Mouse (Mus musculus) MEL-GATA-1-ER (cell line): Measurements from ENCODE around the gene Ldlrap1.

ENCODE experiments used
- DNase-seq: peaks from one replicate; pipeline ENCODE4 v3.0.0-alpha.2; 2012; ENCODE audit warnings: low read depth; ENCODE audit errors: extremely low read depth

Gene Ldlrap1

GRCm38 (mm10) chr4:134719489-134719888, 48.3 kb downstream of the Ldlrap1 start:
- peak; percentile 44 for DNase-seq

- DNase-seq, result peak; percentile 60
These were observed 53.9 kb downstream of the Ldlrap1 start for GRCm38 (mm10) chr4:134713937-134714336.

GRCm38 (mm10) chr4:134705311-134705710, 62.5 kb downstream of the Ldlrap1 start:
- DNase-seq, result no peak

- no peak for DNase-seq
These were observed 63.2 kb downstream of the Ldlrap1 start for GRCm38 (mm10) chr4:134704590-134704989.

- DNase-seq, result peak; percentile 71
These were observed 63.8 kb downstream of the Ldlrap1 start, which contains the start of gene Man1c1 for GRCm38 (mm10) chr4:134703835-134704546. Gene Man1c1 (minus strand): TSS chr4:134704290.

GRCm38 (mm10) chr4:134702981-134703834, 64.6 kb downstream of the Ldlrap1 start:
- DNase-seq, result no peak

GRCm38 (mm10) chr4:134701934-134702333, 65.9 kb downstream of the Ldlrap1 start:
- DNase-seq, result peak; percentile 33

- DNase-seq, result no peak
These were observed 66.9 kb downstream of the Ldlrap1 start for GRCm38 (mm10) chr4:134700911-134701310.

- DNase-seq, result no peak
These were observed 74.5 kb downstream of the Ldlrap1 start for GRCm38 (mm10) chr4:134693202-134693940.

- DNase-seq, result no peak
These were observed 75.4 kb downstream of the Ldlrap1 start for GRCm38 (mm10) chr4:134692388-134692787.
